Mouse (Mus musculus): ENCODE data around the gene Bpifa5.
"Not testable (repeated sequence)": the region's sequence is repeated elsewhere in the genome, so short reads cannot be mapped to it uniquely, and the experiment has no call there.

The Bpifa5 gene

GRCm38 (mm10) chr2:154162307-154162706, at the start of gene Bpifa5:
TSS of gene Bpifa5 (plus strand) at chr2:154162607.
- DNase-seq: no peak

- no peak for DNase-seq
Measured at GRCm38 (mm10) chr2:154117381-154117780, 45.0 kb upstream of the Bpifa5 start.

- DNase-seq: no peak
Measured at GRCm38 (mm10) chr2:154130120-154130519, 32.3 kb upstream of the Bpifa5 start, which contains the start of gene Bpifa3. TSS of gene Bpifa3 (plus strand) at chr2:154130336.

GRCm38 (mm10) chr2:154142580-154142979, 19.8 kb upstream of the Bpifa5 start, which contains the start of gene Bpifa1:
TSS of gene Bpifa1 (plus strand) at chr2:154142880.
- DNase-seq: no peak

- no peak for DNase-seq
Measured at GRCm38 (mm10) chr2:154143735-154144134, 18.7 kb upstream of the Bpifa5 start.

GRCm38 (mm10) chr2:154147496-154147895, 14.9 kb upstream of the Bpifa5 start:
- DNase-seq: no peak

GRCm38 (mm10) chr2:154158433-154158832, 4.0 kb upstream of the Bpifa5 start:
- DNase-seq: no peak

- peak; percentile 21 for DNase-seq
Measured at GRCm38 (mm10) chr2:154163306-154163705, 899 bp downstream of the Bpifa5 start.

GRCm38 (mm10) chr2:154169172-154169571, 6.8 kb downstream of the Bpifa5 start:
- no peak for DNase-seq

GRCm38 (mm10) chr2:154171621-154172020, 9.2 kb downstream of the Bpifa5 start:
- no peak for DNase-seq

GRCm38 (mm10) chr2:154173313-154173712, 10.9 kb downstream of the Bpifa5 start:
- no peak for DNase-seq

- not testable (repeated sequence) for DNase-seq
Measured at GRCm38 (mm10) chr2:154181900-154182299, 19.5 kb downstream of the Bpifa5 start.

- not testable (repeated sequence) for DNase-seq
Measured at GRCm38 (mm10) chr2:154183061-154183460, 20.7 kb downstream of the Bpifa5 start.

- DNase-seq: no peak
Measured at GRCm38 (mm10) chr2:154185319-154185718, 22.9 kb downstream of the Bpifa5 start.

- DNase-seq: no peak
Measured at GRCm38 (mm10) chr2:154185748-154186147, 23.3 kb downstream of the Bpifa5 start.

- DNase-seq: no peak
Measured at GRCm38 (mm10) chr2:154187468-154187867, 25.1 kb downstream of the Bpifa5 start.

GRCm38 (mm10) chr2:154189877-154190434, 27.5 kb downstream of the Bpifa5 start:
- no peak for DNase-seq

- no peak for DNase-seq
Measured at GRCm38 (mm10) chr2:154190546-154191258, 28.3 kb downstream of the Bpifa5 start, which contains the start of gene Bpifb1. TSS of gene Bpifb1 (plus strand) at chr2:154190818.

- DNase-seq: no peak
Measured at GRCm38 (mm10) chr2:154192141-154192540, 29.7 kb downstream of the Bpifa5 start.

- no peak for DNase-seq
Measured at GRCm38 (mm10) chr2:154193071-154193470, 30.7 kb downstream of the Bpifa5 start.

GRCm38 (mm10) chr2:154193994-154194504, 31.6 kb downstream of the Bpifa5 start:
- no peak for DNase-seq

- DNase-seq: no peak
Measured at GRCm38 (mm10) chr2:154197036-154197435, 34.6 kb downstream of the Bpifa5 start.

GRCm38 (mm10) chr2:154204630-154205029, 42.2 kb downstream of the Bpifa5 start:
- no peak for DNase-seq

GRCm38 (mm10) chr2:154206908-154207307, 44.5 kb downstream of the Bpifa5 start:
- DNase-seq: no peak
